Mouse (Mus musculus) ovary, postnatal 14 days (tissue): ENCODE results near the gene Ifng.

ENCODE experiments used
- DNase-seq: peaks from one replicate; pipeline ENCODE4 v3.0.0; 2022; ENCODE audit warnings: low spot score

The Ifng gene

GRCm38 (mm10) chr10:118480118-118480517 is 39.3 kb downstream of the Ifng start:
- no peak for DNase-seq

- no peak for DNase-seq
These were observed 39.9 kb downstream of the Ifng start for GRCm38 (mm10) chr10:118480793-118481192.

- DNase-seq, result no peak
These were observed 53.3 kb downstream of the Ifng start for GRCm38 (mm10) chr10:118494109-118494508.

DNA sequence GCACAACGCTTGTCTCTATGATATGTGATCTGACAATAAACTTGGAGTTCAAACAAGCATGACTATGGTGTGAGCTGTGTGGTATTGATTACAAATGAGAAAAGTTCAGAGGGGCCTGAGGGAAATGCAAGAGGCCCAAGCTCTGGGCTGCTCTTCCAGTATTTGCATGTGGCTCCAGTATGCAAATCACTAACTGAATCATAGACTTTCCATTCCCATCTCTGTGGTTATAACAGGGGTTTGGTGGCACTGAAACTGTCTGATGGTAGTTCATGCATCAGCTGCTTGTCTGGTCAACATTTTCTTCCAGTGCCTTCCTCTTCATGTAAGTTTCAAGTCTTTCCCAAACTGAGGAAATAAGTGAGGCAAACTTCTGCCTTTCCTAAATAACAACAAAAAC is 54.5 kb downstream of the Ifng start:
- no peak for DNase-seq
